Mouse (Mus musculus): ENCODE measurements around the gene Rbm5.
A peak's percentile ranks its signal among the peaks of the same experiment; 100 is the strongest.

DNA sequence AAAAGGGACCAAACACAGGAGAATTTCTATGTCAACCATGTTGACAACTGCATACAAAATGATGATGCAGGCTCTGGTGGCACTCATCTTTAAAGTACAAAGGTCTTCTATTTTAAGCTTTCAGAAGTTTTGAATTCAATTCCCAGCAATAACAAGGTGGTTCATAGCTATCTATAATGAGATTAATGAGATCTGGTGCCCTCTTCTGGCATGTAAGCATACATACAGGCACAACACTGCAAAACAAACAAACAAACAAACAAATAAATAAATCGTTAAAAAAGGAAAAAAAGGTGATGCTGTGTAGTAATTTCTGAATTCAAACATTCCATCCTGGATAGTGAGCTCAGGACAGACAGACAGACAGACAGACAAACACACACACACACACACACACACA lies 41.3 kb upstream of the Rbm5 start:
- peak; percentile 26; the same call in 1 of the 2 replicates for TF ChIP-seq CTCF (IDR thresholded peaks at IDR 0.05; ENCODE audit: low read depth)
- TF ChIP-seq EP300 (IDR thresholded peaks at IDR 0.05; ENCODE audit: low read depth), result no peak

Data from liver, postnatal 0 days (tissue).